Mouse (Mus musculus) A20 (cell line): Measurements from ENCODE around the gene Slc22a23.

Experiments
- DNase-seq: peaks from one replicate; pipeline ENCODE4 v3.0.0-alpha.2; 2011; ENCODE audit warnings: low read depth, low spot score

Gene Slc22a23

GRCm38 (mm10) chr13:34343719-34344375, 1.1 kb downstream of the Slc22a23 start:
- peak; percentile 3 for DNase-seq

- DNase-seq = no peak
Measured at GRCm38 (mm10) chr13:34342286-34342890, 2.6 kb downstream of the Slc22a23 start.

GRCm38 (mm10) chr13:34336895-34337294, 8.1 kb downstream of the Slc22a23 start:
- DNase-seq = no peak

- DNase-seq = no peak
Measured at GRCm38 (mm10) chr13:34334847-34335246, 10.1 kb downstream of the Slc22a23 start.

- DNase-seq = no peak
Measured at GRCm38 (mm10) chr13:34332762-34333161, 12.2 kb downstream of the Slc22a23 start.

- DNase-seq = no peak
Measured at GRCm38 (mm10) chr13:34331399-34332186, 13.4 kb downstream of the Slc22a23 start.

GRCm38 (mm10) chr13:34329589-34329988, 15.4 kb downstream of the Slc22a23 start:
- DNase-seq = no peak

GRCm38 (mm10) chr13:34326992-34327391, 18.0 kb downstream of the Slc22a23 start:
- no peak for DNase-seq

GRCm38 (mm10) chr13:34323361-34323760, 21.6 kb downstream of the Slc22a23 start:
- DNase-seq = no peak

GRCm38 (mm10) chr13:34320482-34320881, 24.5 kb downstream of the Slc22a23 start:
- no peak for DNase-seq

- no peak for DNase-seq
Measured at GRCm38 (mm10) chr13:34317051-34317450, 27.9 kb downstream of the Slc22a23 start.

GRCm38 (mm10) chr13:34316511-34316910, 28.5 kb downstream of the Slc22a23 start:
- DNase-seq = no peak

GRCm38 (mm10) chr13:34313033-34313491, 31.9 kb downstream of the Slc22a23 start:
- no peak for DNase-seq

GRCm38 (mm10) chr13:34312346-34313002, 32.5 kb downstream of the Slc22a23 start:
- no peak for DNase-seq

GRCm38 (mm10) chr13:34311593-34311992, 33.4 kb downstream of the Slc22a23 start:
- DNase-seq = no peak

GRCm38 (mm10) chr13:34308604-34308927, 36.4 kb downstream of the Slc22a23 start:
- DNase-seq = no peak

- DNase-seq = no peak
Measured at GRCm38 (mm10) chr13:34307696-34308603, 37.0 kb downstream of the Slc22a23 start.

GRCm38 (mm10) chr13:34305964-34306671, 38.9 kb downstream of the Slc22a23 start:
- no peak for DNase-seq

GRCm38 (mm10) chr13:34304896-34305295, 40.1 kb downstream of the Slc22a23 start:
- no peak for DNase-seq

GRCm38 (mm10) chr13:34303386-34304016, 41.5 kb downstream of the Slc22a23 start:
- DNase-seq = no peak
